Mouse (Mus musculus) frontal cortex, postnatal 36 days (tissue): ENCODE data around the gene Gm6760.

Experiments used
- DNase-seq, 2 experiments: peaks; one replicate each; pipeline ENCODE4 v3.0.0; 2022; ENCODE audit warnings: low spot score in 2 of 2

Gm6760 gene

GRCm38 (mm10) chrX:64152098-64152497, at the start of gene Gm6760:
TSS of gene Gm6760 (minus strand) at chrX:64152198.
- no peak for DNase-seq

GRCm38 (mm10) chrX:64181246-64181645, 29.2 kb upstream of the Gm6760 start:
- DNase-seq, result no peak

- no peak for DNase-seq
Measured at GRCm38 (mm10) chrX:64173248-64173647, 21.2 kb upstream of the Gm6760 start, which contains the start of gene 3830417A13Rik. TSS of gene 3830417A13Rik (plus strand) at chrX:64173548.
